Mouse (Mus musculus): ENCODE data around the gene Gm49369.

- no peak for TF ChIP-seq CTCF (IDR thresholded peaks at IDR 0.05; ENCODE audit: borderline replicate concordance, insufficient read depth, low read length)
- no peak for TF ChIP-seq POLR2A (IDR thresholded peaks at IDR 0.05; ENCODE audit: low read depth, low read length)
Observed at GRCm38 (mm10) chr7:142342247-142342640, 40.2 kb downstream of the Gm49369 start.
